Mouse (Mus musculus) ovary, adult 18-20 months (tissue): ENCODE results near the gene Cfap161.

ENCODE experiments used
- DNase-seq: peaks from one replicate; pipeline ENCODE4 v3.0.0; 2022; ENCODE audit warnings: low spot score, mixed read lengths

Gene Cfap161

GRCm38 (mm10) chr7:83794705-83795104 is at the start of gene Cfap161:
Gene Cfap161, minus strand, starts transcription at chr7:83794880.
- DNase-seq: peak; percentile 61

GRCm38 (mm10) chr7:83842486-83843259 is 48.0 kb upstream of the Cfap161 start:
- no peak for DNase-seq

GRCm38 (mm10) chr7:83840076-83840475 is 45.4 kb upstream of the Cfap161 start:
- DNase-seq: no peak

- no peak for DNase-seq
Measured at GRCm38 (mm10) chr7:83838525-83839224, 44.0 kb upstream of the Cfap161 start.

GRCm38 (mm10) chr7:83829355-83829754 is 34.7 kb upstream of the Cfap161 start:
- DNase-seq: no peak

- DNase-seq: no peak
Measured at GRCm38 (mm10) chr7:83827402-83828076, 32.9 kb upstream of the Cfap161 start.

- no peak for DNase-seq
Measured at GRCm38 (mm10) chr7:83826808-83827207, 32.1 kb upstream of the Cfap161 start.

- no peak for DNase-seq
Measured at GRCm38 (mm10) chr7:83821951-83822350, 27.3 kb upstream of the Cfap161 start.

GRCm38 (mm10) chr7:83816886-83817285 is 22.2 kb upstream of the Cfap161 start:
- no peak for DNase-seq

GRCm38 (mm10) chr7:83815646-83816045 is 21.0 kb upstream of the Cfap161 start:
- no peak for DNase-seq

- DNase-seq: peak; percentile 58
Measured at GRCm38 (mm10) chr7:83813993-83814392, 19.3 kb upstream of the Cfap161 start.

- DNase-seq: peak; percentile 28
Measured at GRCm38 (mm10) chr7:83813465-83813864, 18.8 kb upstream of the Cfap161 start.

- no peak for DNase-seq
Measured at GRCm38 (mm10) chr7:83813016-83813415, 18.3 kb upstream of the Cfap161 start.

GRCm38 (mm10) chr7:83812581-83812980 is 17.9 kb upstream of the Cfap161 start:
- no peak for DNase-seq

GRCm38 (mm10) chr7:83811916-83812315 is 17.2 kb upstream of the Cfap161 start:
- DNase-seq: no peak

- DNase-seq: no peak
Measured at GRCm38 (mm10) chr7:83811461-83811860, 16.8 kb upstream of the Cfap161 start.

- DNase-seq: no peak
Measured at GRCm38 (mm10) chr7:83810141-83811100, 15.7 kb upstream of the Cfap161 start.

- no peak for DNase-seq
Measured at GRCm38 (mm10) chr7:83809715-83810114, 15.0 kb upstream of the Cfap161 start.

GRCm38 (mm10) chr7:83809060-83809459 is 14.4 kb upstream of the Cfap161 start:
- DNase-seq: no peak

- no peak for DNase-seq
Measured at GRCm38 (mm10) chr7:83806934-83807333, 12.3 kb upstream of the Cfap161 start.

- DNase-seq: no peak
Measured at GRCm38 (mm10) chr7:83803777-83804176, 9.1 kb upstream of the Cfap161 start.

- DNase-seq: no peak
Measured at GRCm38 (mm10) chr7:83802509-83802908, 7.8 kb upstream of the Cfap161 start.
